ENCODE assay signal across 14 mouse cellular contexts in genomic region chr1:52722586-52722985, GRCm38 (mm10). TPM values are rescaled to one million over a fixed set of nuclear protein-coding genes. Genes with fewer than 3 reads are reported as not detected.
A peak's percentile ranks its signal among the peaks of the same experiment; 100 is the strongest.
DNase-seq lines count a peak whose midpoint lies in the region; ATAC-seq and TF ChIP-seq lines count a peak whose summit lies in the region.
"Had no signal": no experiment of that assay in that cellular context is flagged by ENCODE, and none has a peak within 500 bp of the region (broad histone marks: within the 10 kb centered on the region; RNA-seq: fewer than 3 reads in every experiment).

No protein-coding gene starts in this region.

- peak; percentile 16; the same call in 1 of the 2 replicates for ATAC-seq in cerebellum, adult (ENCODE audit: insufficient number of reproducible peaks, low FRiP score, low TSS enrichment)
- peak; percentile 64 for ATAC-seq in G1E (ENCODE audit: extremely low read depth, insufficient number of reproducible peaks, low FRiP score, poor library complexity, severe bottlenecking)

- H3K4me3 ChIP-seq in liver, adult 2 months (ENCODE audit: insufficient read depth, low read depth, low read length), result no peak overlapping the region
- no peak overlapping the region for H3K4me3 ChIP-seq in G1E (ENCODE audit: low read depth, low read length)
- H3K4me3 ChIP-seq: gastrocnemius, adult 2 months; hindbrain, embryonic 10.5 days; myocyte had no signal

- no peak for TF ChIP-seq CTCF in liver, adult 2 months (IDR thresholded peaks at IDR 0.05; ENCODE audit: low read depth, low read length)
- no peak for TF ChIP-seq CTCF in G1E (IDR thresholded peaks at IDR 0.05; ENCODE audit: low read depth, low read length)

- H3K9me3 ChIP-seq in G1E (replicated peaks), result 0 out of 2 replicates have a peak, but pooled peaks cover 2% of the 10 kb centered on the region
- H3K9me3 ChIP-seq: hindbrain, embryonic 10.5 days had no signal

- no peaks in the 10 kb centered on the region; the same call in 1 of the 2 replicates for H3K36me3 ChIP-seq in liver, adult 2 months (ENCODE audit: control insufficient read depth, insufficient read depth, low read length)
- no peaks in the 10 kb centered on the region for H3K36me3 ChIP-seq in G1E (replicated peaks)
- H3K36me3 ChIP-seq: hindbrain, embryonic 10.5 days had no signal

- no peak for TF ChIP-seq POLR2A in liver, adult 2 months (IDR thresholded peaks at IDR 0.05; ENCODE audit: extremely low read depth, insufficient read depth, low read length)

- no peak for DNase-seq in cerebellum, adult 11 months
- peak; percentile 16 for DNase-seq in liver, adult 2 months (ENCODE audit: extremely low read depth, low read depth, low spot score)
- DNase-seq in liver, result no peak
- no peak for DNase-seq in G1E (ENCODE audit: low spot score)
- DNase-seq in lung, postnatal 25 days (ENCODE audit: low spot score), result peak; percentile 35
- DNase-seq in thymus, postnatal 0 days (ENCODE audit: low spot score), result no peak
- no peak for DNase-seq in spleen, postnatal 10 days (ENCODE audit: low spot score in 2 of 2)
- DNase-seq: adrenal gland, postnatal 36 days; cerebellum, adult 9-10 months; gastrocnemius, adult 2 months; kidney, adult 11 months had no signal

- 69% methylated on average over 4 of the region's 4 CpGs for WGBS in liver, adult 2 months

- no peak overlapping the region for H3K9ac ChIP-seq in liver, adult 2 months (ENCODE audit: low read depth, low read length)

- H3K27ac ChIP-seq in liver, adult 2 months (replicated peaks; ENCODE audit: insufficient read depth, low read depth, low read length), result no peak overlapping the region
- H3K27ac ChIP-seq: gastrocnemius, adult 2 months; hindbrain, embryonic 10.5 days had no signal

- H3K4me1 ChIP-seq in liver, adult 2 months (ENCODE audit: control insufficient read depth, insufficient read depth, low read length), result peaks cover 4% of the 10 kb centered on the region; the same call in 1 of the 2 replicates
- peaks cover 8% of the 10 kb centered on the region for H3K4me1 ChIP-seq in G1E (ENCODE audit: insufficient read depth, low read depth, low read length)

- no peaks in the 10 kb centered on the region for H3K27me3 ChIP-seq in liver, adult 2 months (ENCODE audit: control insufficient read depth, insufficient read depth, low read length)
- peaks cover 29% of the 10 kb centered on the region for H3K27me3 ChIP-seq in G1E (ENCODE audit: insufficient read depth, low read length)

- H3K79me2 ChIP-seq in liver, adult 2 months (ENCODE audit: control insufficient read depth, insufficient read depth, low read length), result peaks cover 5% of the 10 kb centered on the region; the same call in 1 of the 2 replicates

RNA-seq across cellular contexts. Expression of gene Mfsd6, which starts 4.7 kb away (rescaled TPM):
- total RNA-seq in liver, adult 2 months (2014; rRNA removed), result 5.1 and 5.8 TPM in 2 replicates
- polyA plus RNA-seq in liver, adult 2 months (2012; rRNA removed), result 2.9 and 3.7 TPM in 2 replicates
- total RNA-seq in G1E (2014; fragmentation: Nextera tagmentation) (0.53 TPM in 1 of 2 replicates, not detected in the other), G1E (2017) (5.0 and 5.9 TPM in 2 replicates)
- polyA plus RNA-seq in G1E (2012), result 0.03 and 0.05 TPM in 2 replicates
- 2.5 and 2.6 TPM in 2 replicates for polyA plus RNA-seq in thymus, postnatal 0 days (2015; fragmentation: Nextera tagmentation; extraction: Ambion mirVana)

Comparison
In these comparisons a context has a peak if more than half of its experiments do, and no peak if none do; other contexts are left out.
1. DNase-seq: peak in liver, adult 2 months (single experiment) and lung, postnatal 25 days (single experiment); none in cerebellum, adult 11 months (single experiment), liver (single experiment), G1E (single experiment), thymus, postnatal 0 days (single experiment) and spleen, postnatal 10 days (0 of 2).